Mouse (Mus musculus) ES-E14 (cell line): ENCODE measurements around the gene Dlgap4.

Experiments used
- CHD2 ChIP-seq: IDR thresholded peaks from 2 replicates; pipeline ENCODE4 v1.6.1; 2014; ENCODE audit warnings: mild to moderate bottlenecking, low read depth, low read length, inconsistent platforms
- HCFC1 ChIP-seq: IDR thresholded peaks from 2 replicates; pipeline ENCODE4 v1.6.1; 2012; ENCODE audit warnings: low read length, inconsistent platforms, borderline replicate concordance; ENCODE audit not compliant: insufficient read depth
- MAFK ChIP-seq: IDR thresholded peaks from 2 replicates; pipeline ENCODE4 v1.6.1; 2014; ENCODE audit warnings: mild to moderate bottlenecking, low read depth, low read length, inconsistent platforms; ENCODE audit not compliant: insufficient read depth
- ZNF384 ChIP-seq: IDR thresholded peaks from 2 replicates; pipeline ENCODE4 v1.6.1; 2012; ENCODE audit warnings: low read depth, low read length, inconsistent platforms

DNA sequence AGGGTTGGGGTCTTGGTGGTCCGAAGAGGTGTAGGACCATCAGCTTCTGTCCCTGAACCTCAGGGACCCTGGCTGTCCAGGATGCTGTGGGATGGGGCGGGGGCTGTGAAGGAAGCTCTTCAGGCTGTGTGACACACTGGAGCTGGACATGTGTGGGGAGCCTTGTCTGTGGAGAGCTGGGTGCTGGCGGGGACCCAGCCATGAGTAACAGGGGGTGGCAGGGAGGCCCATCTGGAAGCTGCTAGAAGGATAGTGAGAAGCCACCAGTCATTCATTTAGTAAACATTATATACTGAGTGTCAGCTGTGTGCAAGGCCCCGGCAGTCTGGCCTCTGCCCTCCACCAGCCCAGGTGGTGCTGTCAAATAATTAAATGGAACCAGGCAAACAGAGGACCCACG, 34.5 kb downstream of the Dlgap4 start:
- no peak for TF ChIP-seq CHD2
- TF ChIP-seq HCFC1: no peak
- no peak for TF ChIP-seq MAFK
- TF ChIP-seq ZNF384: no peak
